Mouse (Mus musculus) liver, embryonic 14.5 days (tissue): ENCODE results near the gene Gjb5. TPM values are rescaled to one million over a fixed set of nuclear protein-coding genes. Genes with fewer than 3 reads are reported as not detected.

Experiments
- ATAC-seq: fragments of 200-750 bp; cut with Nextera tagmentation; 2 replicates; pipeline ENCODE4 v1.8.0; 2017; ENCODE audit warnings: moderate number of reproducible peaks, mild to moderate bottlenecking, moderate library complexity; ENCODE audit not compliant: insufficient read depth
- DNase-seq, 3 experiments: peaks; one replicate each; pipeline ENCODE4 v3.0.0-alpha.2; 2012 to 2013; ENCODE audit warnings: low read depth in 3 of 3, low spot score in 3 of 3
- H3K27ac ChIP-seq: fragments of 300-500 bp; sonication (generic); 2 replicates; pipeline ENCODE4 v1.5.1; 2014; ENCODE audit warnings: moderate library complexity, mild to moderate bottlenecking, control low read depth, inconsistent platforms
- H3K27me3 ChIP-seq: fragments of 300-500 bp; sonication (generic); 2 replicates; pipeline ENCODE4 v1.6.1; 2014; ENCODE audit warnings: mild to moderate bottlenecking, low read length, moderate library complexity; ENCODE audit not compliant: control insufficient read depth, insufficient read depth
- H3K36me3 ChIP-seq: fragments of 300-500 bp; sonication (generic); replicated peaks from 2 replicates; pipeline ENCODE4 v1.6.1; 2014; ENCODE audit warnings: low read depth; ENCODE audit not compliant: control insufficient read depth, insufficient read depth
- H3K4me1 ChIP-seq, 2 experiments: fragments of 200-500 bp in 1 of 2; fragments of 300-500 bp in 1 of 2; sonication (generic) in 1 of 2; replicated peaks; 2 replicates each; pipeline ENCODE4 v1.6.1; 2012 to 2014; ENCODE audit warnings: antibody characterized with exemption in 1 of 2, inconsistent platforms in 1 of 2, low read length in 1 of 2; ENCODE audit not compliant: control insufficient read depth in 2 of 2, insufficient read depth in 2 of 2
- H3K4me2 ChIP-seq: fragments of 300-500 bp; sonication (generic); 2 replicates; pipeline ENCODE4 v1.6.1; 2014; ENCODE audit warnings: low read depth, mild to moderate bottlenecking, control low read depth, moderate library complexity
- H3K4me3 ChIP-seq, 2 experiments: fragments of 200-500 bp in 1 of 2; fragments of 300-500 bp in 1 of 2; sonication (generic) in 1 of 2; 2 replicates each; pipeline ENCODE4 v1.5.1; 2012 to 2014; ENCODE audit warnings: low read depth in 2 of 2, low read length in 2 of 2, mild to moderate bottlenecking in 2 of 2, control low read depth in 1 of 2, inconsistent platforms in 1 of 2, moderate library complexity in 1 of 2; ENCODE audit not compliant: insufficient read depth in 1 of 2
- H3K9ac ChIP-seq: fragments of 300-500 bp; sonication (generic); replicated peaks from 2 replicates; pipeline ENCODE4 v1.6.1; 2014; ENCODE audit warnings: mild to moderate bottlenecking, control low read depth, moderate library complexity
- H3K9me3 ChIP-seq: fragments of 300-500 bp; sonication (generic); 2 replicates; pipeline ENCODE4 v1.6.1; 2016; ENCODE audit warnings: low read length, mixed read lengths; ENCODE audit not compliant: control insufficient read depth
- CTCF ChIP-seq: IDR thresholded peaks from 2 replicates; pipeline ENCODE4 v1.5.1; 2016; ENCODE audit warnings: antibody characterized with exemption, low read depth, control low read depth
- EP300 ChIP-seq: IDR thresholded peaks from 2 replicates; pipeline ENCODE4 v1.6.1; 2016; ENCODE audit warnings: antibody characterized with exemption, low read depth
- WGBS: fragments of 180-500 bp; shearing (Covaris S2); extraction: QIAGEN DNeasy Blood & Tissue Kit; methylation state at CpG from one replicate; pipeline ENCODE4 v1.1.7; 2014; ENCODE audit not compliant: insufficient replicate concordance; 5-methylcytosine and 5-hydroxymethylcytosine counted together
- polyA plus RNA-seq, 2 experiments: library from polyadenylated mRNA; depleted of rRNA in 1 of 2; stranded (reverse) in 1 of 2; unstranded in 1 of 2; fragments of >200 nt; fragmentation: Nextera tagmentation in 1 of 2; extraction: Ambion mirVana in 1 of 2; gene quantifications; 2 replicates each; pipeline versions ENCODE4 v1.2.1 to v1.2.3; 2012 to 2014

Gene Gjb5
- 0.01 TPM in 1 of 2 replicates, not detected in the other for polyA plus RNA-seq (2012; rRNA removed)
- not detected in 2 replicates for polyA plus RNA-seq (2014; fragmentation: Nextera tagmentation; extraction: Ambion mirVana)

GRCm38 (mm10) chr4:127358018-127358417 lies at the start of gene Gjb5:
Gjb5 (minus strand) TSS chr4:127358181.
- no peak within 1 kb of the TSS for H3K9ac ChIP-seq
- no peak within 1 kb of the TSS for H3K4me3 ChIP-seq
- TF ChIP-seq EP300 = no peak
- TF ChIP-seq CTCF = no peak
- H3K9me3 ChIP-seq = no peaks in the 10 kb centered on the region
- ATAC-seq (no peak), DNase-seq (no peak)
- 16% methylated on average over 5 of the region's 5 CpGs for WGBS
- H3K27ac ChIP-seq = no peak within 1 kb of the TSS
- H3K27me3 ChIP-seq = no peaks in the 10 kb centered on the region
- no peaks in the 10 kb centered on the region for H3K36me3 ChIP-seq
- no peaks in the 10 kb centered on the region for H3K4me1 ChIP-seq
- H3K4me2 ChIP-seq = no peak within 1 kb of the TSS

GRCm38 (mm10) chr4:127402614-127403013 lies 44.6 kb upstream of the Gjb5 start:
- TF ChIP-seq EP300 (no peak), CTCF (no peak)
- WGBS = 48% methylated on average over 3 of the region's 3 CpGs
- Histone ChIP-seq H3K27me3 (no peaks in the 10 kb centered on the region), H3K36me3 (no peaks in the 10 kb centered on the region), H3K4me1 (no peaks in the 10 kb centered on the region), H3K9me3 (no peaks in the 10 kb centered on the region), H3K4me2 (no peak overlapping the region), H3K27ac (no peak overlapping the region), H3K9ac (no peak overlapping the region), H3K4me3 (no peak overlapping the region)
- ATAC-seq (no peak), DNase-seq (no peak)

DNA sequence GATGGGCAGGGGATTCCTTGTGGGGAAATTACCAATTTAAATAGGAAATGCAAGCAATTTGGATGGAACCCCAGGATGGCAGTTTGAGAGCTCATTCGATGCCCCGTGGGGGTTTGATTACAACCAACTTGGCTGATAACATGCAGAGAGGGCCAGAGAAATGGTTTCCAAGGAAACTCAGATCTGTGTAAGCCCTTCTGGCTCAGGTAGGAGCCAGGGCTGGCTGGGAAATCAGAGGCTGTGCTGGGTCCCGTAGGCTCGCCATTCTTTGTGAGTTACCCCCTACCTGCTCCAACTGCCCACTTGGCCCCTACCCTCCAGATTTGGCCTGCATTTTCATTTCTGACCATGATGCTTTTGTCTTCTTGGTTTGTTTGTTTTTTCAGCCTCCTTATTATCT lies 44.2 kb upstream of the Gjb5 start:
- DNase-seq (no peak), ATAC-seq (no peak)
- Histone ChIP-seq H3K9ac (no peak overlapping the region), H3K4me1 (no peaks in the 10 kb centered on the region), H3K36me3 (no peaks in the 10 kb centered on the region), H3K4me3 (no peak overlapping the region), H3K27me3 (no peaks in the 10 kb centered on the region), H3K9me3 (no peaks in the 10 kb centered on the region), H3K27ac (no peak overlapping the region), H3K4me2 (no peak overlapping the region)
- 61% methylated on average over 4 of the region's 4 CpGs for WGBS
- TF ChIP-seq EP300 = no peak
- no peak for TF ChIP-seq CTCF

- no peak overlapping the region for H3K4me3 ChIP-seq
- H3K27ac ChIP-seq = no peak overlapping the region
- H3K27me3 ChIP-seq = no peaks in the 10 kb centered on the region
- no peak overlapping the region for H3K4me2 ChIP-seq
- TF ChIP-seq EP300 = no peak
- no peak for TF ChIP-seq CTCF
- ATAC-seq = no peak
- no peaks in the 10 kb centered on the region for H3K9me3 ChIP-seq
- H3K9ac ChIP-seq = no peak overlapping the region
- no peaks in the 10 kb centered on the region for H3K4me1 ChIP-seq
- no peak for DNase-seq
- 31% methylated on average over 11 of the region's 11 CpGs for WGBS
- H3K36me3 ChIP-seq = no peaks in the 10 kb centered on the region
Observed at GRCm38 (mm10) chr4:127400165-127401145, 42.5 kb upstream of the Gjb5 start.

DNA sequence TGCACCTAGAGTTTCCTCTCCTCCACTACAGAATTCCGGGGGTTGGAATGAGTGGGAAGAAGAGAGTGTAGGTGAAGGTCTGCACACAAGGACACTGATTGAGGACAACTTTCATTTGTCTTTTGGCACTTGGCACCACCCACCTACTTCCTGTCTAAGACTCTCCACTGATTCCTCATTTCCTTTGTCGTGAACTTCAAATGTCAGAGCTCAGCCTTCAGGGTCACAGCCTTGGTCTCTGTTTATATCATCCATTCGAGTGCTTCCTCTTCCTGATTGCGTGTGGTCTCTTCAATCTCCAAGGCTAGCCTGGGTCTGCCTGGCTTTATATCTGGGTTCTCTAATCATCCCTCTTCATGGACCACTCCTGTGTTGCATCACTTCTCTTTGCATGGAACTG lies 37.6 kb upstream of the Gjb5 start:
- TF ChIP-seq EP300 (no peak), CTCF (no peak)
- Histone ChIP-seq H3K36me3 (no peaks in the 10 kb centered on the region), H3K9ac (no peak overlapping the region), H3K4me1 (no peaks in the 10 kb centered on the region), H3K9me3 (no peaks in the 10 kb centered on the region), H3K27ac (no peak overlapping the region), H3K27me3 (no peaks in the 10 kb centered on the region), H3K4me2 (no peak overlapping the region), H3K4me3 (no peak overlapping the region)
- ATAC-seq = no peak
- no peak for DNase-seq
- 15% methylated on average over 4 of the region's 4 CpGs for WGBS
